Mouse (Mus musculus) midbrain, embryonic 10.5 days (tissue): ENCODE data around the gene Slc25a3. TPM values are rescaled to one million over a fixed set of nuclear protein-coding genes. Genes with fewer than 3 reads are reported as not detected.

ENCODE experiments used
- DNase-seq: peaks from one replicate; pipeline ENCODE4 v3.0.0-alpha.2; 2017; ENCODE audit warnings: low spot score
- H3K27ac ChIP-seq: fragments of 300-500 bp; sonication (generic); replicated peaks from 2 replicates; pipeline ENCODE4 v1.5.1; 2016; ENCODE audit warnings: mild to moderate bottlenecking
- H3K27me3 ChIP-seq: fragments of 300-500 bp; sonication (generic); 2 replicates; pipeline ENCODE4 v1.6.1; 2016; ENCODE audit warnings: low read depth, mild to moderate bottlenecking; ENCODE audit not compliant: poor library complexity, severe bottlenecking
- H3K36me3 ChIP-seq: fragments of 300-500 bp; sonication (generic); 2 replicates; pipeline ENCODE4 v1.6.1; 2016; ENCODE audit warnings: mild to moderate bottlenecking, moderate library complexity
- H3K4me1 ChIP-seq: fragments of 300-500 bp; sonication (generic); 2 replicates; pipeline ENCODE4 v1.6.1; 2016
- H3K4me3 ChIP-seq: fragments of 300-500 bp; sonication (generic); 2 replicates; pipeline ENCODE4 v1.5.1; 2016; ENCODE audit warnings: mild to moderate bottlenecking, moderate library complexity
- H3K9me3 ChIP-seq: fragments of 300-500 bp; sonication (generic); replicated peaks from 2 replicates; pipeline ENCODE4 v1.6.1; 2016; ENCODE audit warnings: mild to moderate bottlenecking
- WGBS: fragments of 180-500 bp; shearing (Covaris S2); methylation state at CpG from one replicate; pipeline ENCODE4 v1.1.7; 2016; 5-methylcytosine and 5-hydroxymethylcytosine counted together
- polyA plus RNA-seq: library from polyadenylated mRNA; unstranded; fragments of >200 nt; fragmentation: Nextera tagmentation; extraction: Ambion mirVana; gene quantifications from 2 replicates; pipeline ENCODE4 v1.2.1, GENCODE M21; 2016

Slc25a3 gene
- polyA plus RNA-seq, 1 experiment from 2014 or later, result 388 TPM

- WGBS, result 94% methylated on average over 11 of the region's 11 CpGs
- H3K27ac ChIP-seq, result no peak overlapping the region
- no peaks in the 10 kb centered on the region for H3K9me3 ChIP-seq
- peaks cover 98% of the 10 kb centered on the region for H3K36me3 ChIP-seq
- H3K4me1 ChIP-seq, result peaks cover 3% of the 10 kb centered on the region
- H3K27me3 ChIP-seq, result no peaks in the 10 kb centered on the region
- no peak overlapping the region for H3K4me3 ChIP-seq
- no peak for DNase-seq
These were observed 38.2 kb upstream of the Slc25a3 start for GRCm38 (mm10) chr10:91162077-91162476.

- Histone ChIP-seq H3K9me3 (no peaks in the 10 kb centered on the region), H3K27me3 (no peaks in the 10 kb centered on the region), H3K4me1 (no peaks in the 10 kb centered on the region), H3K27ac (no peak overlapping the region), H3K4me3 (no peak overlapping the region), H3K36me3 (peaks cover 99% of the 10 kb centered on the region)
- WGBS, result 95% methylated on average over 5 of the region's 5 CpGs
- no peak for DNase-seq
These were observed 37.1 kb upstream of the Slc25a3 start for GRCm38 (mm10) chr10:91161006-91161405.

GRCm38 (mm10) chr10:91158442-91158841 lies 34.6 kb upstream of the Slc25a3 start:
- WGBS, result 93% methylated on average over 8 of the region's 8 CpGs
- DNase-seq, result no peak
- no peak overlapping the region for H3K27ac ChIP-seq
- no peaks in the 10 kb centered on the region for H3K4me1 ChIP-seq
- no peak overlapping the region for H3K4me3 ChIP-seq
- H3K36me3 ChIP-seq, result peaks cover 99% of the 10 kb centered on the region
- H3K27me3 ChIP-seq, result no peaks in the 10 kb centered on the region
- no peaks in the 10 kb centered on the region for H3K9me3 ChIP-seq

- WGBS, result 90% methylated on average over 6 of the region's 6 CpGs
- H3K4me1 ChIP-seq, result no peaks in the 10 kb centered on the region
- H3K9me3 ChIP-seq, result no peaks in the 10 kb centered on the region
- H3K27me3 ChIP-seq, result no peaks in the 10 kb centered on the region
- H3K27ac ChIP-seq, result no peak overlapping the region
- peaks cover 99% of the 10 kb centered on the region for H3K36me3 ChIP-seq
- H3K4me3 ChIP-seq, result no peak overlapping the region
- DNase-seq, result no peak
These were observed 32.5 kb upstream of the Slc25a3 start for GRCm38 (mm10) chr10:91156338-91156737.

- Histone ChIP-seq H3K36me3 (peaks cover 99% of the 10 kb centered on the region), H3K27me3 (no peaks in the 10 kb centered on the region), H3K4me1 (no peaks in the 10 kb centered on the region), H3K9me3 (no peaks in the 10 kb centered on the region), H3K27ac (no peak overlapping the region), H3K4me3 (no peak overlapping the region)
- 93% methylated on average over 10 of the region's 10 CpGs for WGBS
- no peak for DNase-seq
These were observed 30.1 kb upstream of the Slc25a3 start for GRCm38 (mm10) chr10:91153894-91154503.

GRCm38 (mm10) chr10:91145413-91145812 lies 21.6 kb upstream of the Slc25a3 start:
- Histone ChIP-seq H3K9me3 (no peaks in the 10 kb centered on the region), H3K4me3 (no peak overlapping the region), H3K4me1 (no peaks in the 10 kb centered on the region), H3K27ac (no peak overlapping the region), H3K27me3 (no peaks in the 10 kb centered on the region), H3K36me3 (peaks cover 61% of the 10 kb centered on the region)
- 97% methylated on average over 7 of the region's 7 CpGs for WGBS
- DNase-seq, result peak; percentile 14

GRCm38 (mm10) chr10:91143313-91144230 lies 19.7 kb upstream of the Slc25a3 start:
- peaks cover 43% of the 10 kb centered on the region for H3K36me3 ChIP-seq
- 81% methylated on average over 18 of the region's 18 CpGs for WGBS
- H3K27ac ChIP-seq, result no peak overlapping the region
- H3K9me3 ChIP-seq, result no peaks in the 10 kb centered on the region
- H3K4me1 ChIP-seq, result no peaks in the 10 kb centered on the region
- H3K4me3 ChIP-seq, result no peak overlapping the region
- no peaks in the 10 kb centered on the region for H3K27me3 ChIP-seq
- DNase-seq, result no peak

- H3K9me3 ChIP-seq, result no peaks in the 10 kb centered on the region
- no peaks in the 10 kb centered on the region for H3K27me3 ChIP-seq
- H3K27ac ChIP-seq, result no peak overlapping the region
- DNase-seq, result peak; percentile 15
- H3K4me1 ChIP-seq, result no peaks in the 10 kb centered on the region
- no peak overlapping the region for H3K4me3 ChIP-seq
- peaks cover 34% of the 10 kb centered on the region for H3K36me3 ChIP-seq
- WGBS, result 75% methylated on average over 10 of the region's 10 CpGs
These were observed 18.9 kb upstream of the Slc25a3 start for GRCm38 (mm10) chr10:91142654-91143191.

GRCm38 (mm10) chr10:91141564-91141963 lies 17.7 kb upstream of the Slc25a3 start:
- 54% methylated on average over 2 of the region's 2 CpGs for WGBS
- no peaks in the 10 kb centered on the region for H3K9me3 ChIP-seq
- no peak for DNase-seq
- no peak overlapping the region for H3K27ac ChIP-seq
- H3K4me3 ChIP-seq, result no peak overlapping the region
- peaks cover 23% of the 10 kb centered on the region for H3K36me3 ChIP-seq
- H3K4me1 ChIP-seq, result no peaks in the 10 kb centered on the region
- H3K27me3 ChIP-seq, result no peaks in the 10 kb centered on the region

GRCm38 (mm10) chr10:91139148-91139766 lies 15.4 kb upstream of the Slc25a3 start:
- H3K27me3 ChIP-seq, result no peaks in the 10 kb centered on the region
- WGBS, result 93% methylated on average over 14 of the region's 14 CpGs
- peaks cover 3% of the 10 kb centered on the region for H3K36me3 ChIP-seq
- H3K27ac ChIP-seq, result no peak overlapping the region
- no peaks in the 10 kb centered on the region for H3K4me1 ChIP-seq
- no peak for DNase-seq
- no peaks in the 10 kb centered on the region for H3K9me3 ChIP-seq
- H3K4me3 ChIP-seq, result no peak overlapping the region

GRCm38 (mm10) chr10:91138317-91138716 lies 14.5 kb upstream of the Slc25a3 start:
- Histone ChIP-seq H3K36me3 (no peaks in the 10 kb centered on the region), H3K27ac (no peak overlapping the region), H3K4me1 (no peaks in the 10 kb centered on the region), H3K27me3 (no peaks in the 10 kb centered on the region), H3K4me3 (no peak overlapping the region), H3K9me3 (no peaks in the 10 kb centered on the region)
- no peak for DNase-seq
- 87% methylated on average over 3 of the region's 3 CpGs for WGBS

- no peak overlapping the region for H3K27ac ChIP-seq
- WGBS, result 82% methylated on average over 9 of the region's 9 CpGs
- H3K9me3 ChIP-seq, result no peaks in the 10 kb centered on the region
- no peaks in the 10 kb centered on the region for H3K4me1 ChIP-seq
- DNase-seq, result no peak
- H3K36me3 ChIP-seq, result no peaks in the 10 kb centered on the region
- H3K27me3 ChIP-seq, result no peaks in the 10 kb centered on the region
- no peak overlapping the region for H3K4me3 ChIP-seq
These were observed 13.5 kb upstream of the Slc25a3 start for GRCm38 (mm10) chr10:91137400-91137799.
